Mouse (Mus musculus): Measurements from ENCODE around the gene Polr3a. TPM values are rescaled to one million over a fixed set of nuclear protein-coding genes. Genes with fewer than 3 reads are reported as not detected.
"Not testable (repeated sequence)": the region's sequence is repeated elsewhere in the genome, so short reads cannot be mapped to it uniquely, and the experiment has no call there.

Polr3a gene
- polyA plus RNA-seq, 1 experiment from 2014 or later: 14.9 TPM

DNA sequence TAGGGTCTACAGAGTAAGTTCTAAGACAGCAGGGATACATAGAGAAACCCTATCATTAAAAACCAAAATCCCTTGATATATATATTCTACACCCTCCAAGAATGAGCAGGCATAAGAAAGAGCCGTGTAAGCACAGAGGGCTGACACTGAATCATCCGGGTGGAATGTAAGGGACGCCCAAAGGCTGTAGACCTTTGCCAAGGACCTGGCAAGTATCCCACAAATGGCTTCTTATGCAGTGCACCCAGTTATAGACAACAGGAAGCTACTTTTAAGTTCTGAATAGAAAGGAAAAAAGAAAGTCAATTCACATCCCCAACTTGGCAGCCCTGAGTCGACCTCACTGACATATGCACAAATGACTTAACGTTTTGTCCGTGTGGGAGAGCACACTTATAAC lies 18.1 kb downstream of the Polr3a start:
- H3K4me2 ChIP-seq (ENCODE audit: low read depth, low read length): no peak overlapping the region
- no peaks in the 10 kb centered on the region for H3K9me3 ChIP-seq (replicated peaks; ENCODE audit: control insufficient read depth, low read length)
- H3K4me1 ChIP-seq (ENCODE audit: control insufficient read depth, insufficient read depth, low read length): no peaks in the 10 kb centered on the region
- ATAC-seq (ENCODE audit: insufficient read depth, low FRiP score): no peak
- 81% methylated on average over 6 of the region's 6 CpGs for WGBS
- H3K36me3 ChIP-seq (ENCODE audit: control insufficient read depth, insufficient read depth, low read length): peaks cover 38% of the 10 kb centered on the region; the same call in 1 of the 2 replicates
- no peak overlapping the region for H3K4me3 ChIP-seq (replicated peaks; ENCODE audit: low read length)
- H3K27ac ChIP-seq (ENCODE audit: low read length): no peak overlapping the region
- no peaks in the 10 kb centered on the region for H3K27me3 ChIP-seq (ENCODE audit: control insufficient read depth, insufficient read depth, low read length)
- H3K9ac ChIP-seq (ENCODE audit: low read length): no peak overlapping the region

DNA sequence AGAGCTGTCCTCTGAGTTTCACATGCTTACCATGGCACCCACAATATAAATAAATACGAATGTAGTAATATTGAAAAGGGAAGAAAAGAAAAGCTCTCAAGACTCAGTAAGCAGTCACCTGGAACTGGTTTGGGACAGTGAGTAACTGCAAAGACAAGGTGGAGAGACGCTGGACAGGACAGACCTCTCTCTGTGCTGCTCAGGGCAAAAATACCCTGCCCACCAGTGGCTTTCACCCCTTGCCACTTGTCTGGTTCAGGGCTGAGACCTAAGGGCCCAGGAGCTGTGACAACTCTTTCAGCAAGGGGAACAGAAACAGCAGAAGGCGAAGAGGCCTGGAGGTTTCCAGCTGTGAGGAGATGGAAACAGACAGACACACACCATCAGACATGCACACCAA lies 28.7 kb downstream of the Polr3a start:
- no peak for ATAC-seq (ENCODE audit: insufficient read depth, low FRiP score)
- 0 out of 2 replicates have a peak, but pooled peaks cover 22% of the 10 kb centered on the region for H3K36me3 ChIP-seq (ENCODE audit: control insufficient read depth, insufficient read depth, low read length)
- no peaks in the 10 kb centered on the region for H3K27me3 ChIP-seq (ENCODE audit: control insufficient read depth, insufficient read depth, low read length)
- H3K4me1 ChIP-seq (ENCODE audit: control insufficient read depth, insufficient read depth, low read length): no peaks in the 10 kb centered on the region
- H3K4me3 ChIP-seq (replicated peaks; ENCODE audit: low read length): no peak overlapping the region
- no peak overlapping the region for H3K9ac ChIP-seq (ENCODE audit: low read length)
- no peak overlapping the region for H3K27ac ChIP-seq (ENCODE audit: low read length)
- no peak overlapping the region for H3K4me2 ChIP-seq (ENCODE audit: low read depth, low read length)
- H3K9me3 ChIP-seq (replicated peaks; ENCODE audit: control insufficient read depth, low read length): no peaks in the 10 kb centered on the region
- WGBS: 87% methylated on average over 3 of the region's 3 CpGs

DNA sequence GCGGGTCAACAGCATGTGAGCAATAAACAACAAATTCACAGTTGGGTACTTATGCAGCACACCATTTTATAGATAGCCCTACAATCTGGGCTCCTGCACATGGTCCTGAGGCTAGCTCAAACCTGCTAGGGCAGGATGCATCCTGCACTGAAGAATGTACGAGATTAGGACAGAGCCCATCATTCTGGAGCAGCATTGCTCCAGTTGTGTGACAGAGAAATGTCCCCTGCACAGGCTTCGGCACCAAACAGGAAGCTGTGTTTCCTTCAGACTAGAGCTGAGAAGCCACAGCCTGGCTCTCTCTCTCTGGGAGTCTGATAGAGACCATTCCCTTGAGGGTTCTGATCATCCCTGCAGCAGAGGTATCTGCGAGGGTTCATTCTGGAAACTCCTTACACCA lies 43.3 kb downstream of the Polr3a start:
- H3K4me2 ChIP-seq (ENCODE audit: low read depth, low read length); ATAC-seq (ENCODE audit: insufficient read depth, low FRiP score); H3K36me3 ChIP-seq (ENCODE audit: control insufficient read depth, insufficient read depth, low read length); H3K4me1 ChIP-seq (ENCODE audit: control insufficient read depth, insufficient read depth, low read length); H3K9ac ChIP-seq (ENCODE audit: low read length); H3K27me3 ChIP-seq (ENCODE audit: control insufficient read depth, insufficient read depth, low read length); H3K4me3 ChIP-seq (replicated peaks; ENCODE audit: low read length); H3K9me3 ChIP-seq (replicated peaks; ENCODE audit: control insufficient read depth, low read length); H3K27ac ChIP-seq (ENCODE audit: low read length): not testable (repeated sequence)
- 80% methylated on average over 4 of the region's 4 CpGs for WGBS

Other genes starting within 250 kb of the Polr3a start
- gene Dlg5, start 241.1 kb downstream of the Polr3a start, polyA plus RNA-seq (2015; fragmentation: Nextera tagmentation; extraction: Ambion mirVana): 12.3 and 12.4 TPM in 2 replicates
- not detected in 2 replicates for gene E330034G19Rik, start 193.8 kb downstream of the Polr3a start, polyA plus RNA-seq (2015; fragmentation: Nextera tagmentation; extraction: Ambion mirVana)
- gene Rps24, start 67 bp upstream of the Polr3a start, polyA plus RNA-seq (2015; fragmentation: Nextera tagmentation; extraction: Ambion mirVana): 701 and 860 TPM in 2 replicates

Data from stomach, embryonic 16.5 days (tissue).